Mouse (Mus musculus) hindbrain, embryonic 14.5 days (tissue): ENCODE data around the gene Zfp763. TPM values are rescaled to one million over a fixed set of nuclear protein-coding genes. Genes with fewer than 3 reads are reported as not detected.
"Not testable (repeated sequence)": the region's sequence is repeated elsewhere in the genome, so short reads cannot be mapped to it uniquely, and the experiment has no call there.

ENCODE experiments used
- ATAC-seq: fragments of 200-750 bp; cut with Nextera tagmentation; 2 replicates; pipeline ENCODE4 v1.8.0; 2017; ENCODE audit warnings: moderate number of reproducible peaks, mild to moderate bottlenecking, moderate TSS enrichment, moderate library complexity; ENCODE audit not compliant: low FRiP score
- DNase-seq: peaks from one replicate; pipeline ENCODE4 v3.0.0-alpha.2; 2015; ENCODE audit warnings: low spot score
- H3K27ac ChIP-seq: fragments of 300-500 bp; sonication (generic); 2 replicates; pipeline ENCODE4 v1.5.1; 2014; ENCODE audit warnings: mild to moderate bottlenecking, moderate library complexity
- H3K27me3 ChIP-seq: fragments of 300-500 bp; sonication (generic); 2 replicates; pipeline ENCODE4 v1.6.1; 2014; ENCODE audit warnings: mild to moderate bottlenecking, low read length, mixed read lengths; ENCODE audit not compliant: control insufficient read depth, insufficient read depth
- H3K36me3 ChIP-seq: fragments of 300-500 bp; sonication (generic); replicated peaks from 2 replicates; pipeline ENCODE4 v1.6.1; 2014; ENCODE audit not compliant: control insufficient read depth, insufficient read depth
- H3K4me1 ChIP-seq: fragments of 300-500 bp; sonication (generic); replicated peaks from 2 replicates; pipeline ENCODE4 v1.6.1; 2014; ENCODE audit warnings: antibody characterized with exemption, low read length, mixed read lengths; ENCODE audit not compliant: control insufficient read depth, insufficient read depth
- H3K4me2 ChIP-seq: fragments of 300-500 bp; sonication (generic); replicated peaks from 2 replicates; pipeline ENCODE4 v1.6.1; 2014; ENCODE audit warnings: mild to moderate bottlenecking, moderate library complexity
- H3K4me3 ChIP-seq: fragments of 300-500 bp; sonication (generic); replicated peaks from 2 replicates; pipeline ENCODE4 v1.5.1; 2014; ENCODE audit warnings: mild to moderate bottlenecking, low read length
- H3K9ac ChIP-seq: fragments of 300-500 bp; sonication (generic); 2 replicates; pipeline ENCODE4 v1.6.1; 2014
- H3K9me3 ChIP-seq: fragments of 300-500 bp; sonication (generic); 2 replicates; pipeline ENCODE4 v1.6.1; 2016; ENCODE audit warnings: low read length; ENCODE audit not compliant: control insufficient read depth
- WGBS: fragments of 180-500 bp; shearing (Covaris S2); extraction: QIAGEN DNeasy Blood & Tissue Kit; methylation state at CpG from one replicate; pipeline ENCODE4 v1.1.7; 2014; 5-methylcytosine and 5-hydroxymethylcytosine counted together
- polyA plus RNA-seq: library from polyadenylated mRNA; unstranded; fragments of >200 nt; fragmentation: Nextera tagmentation; extraction: Ambion mirVana; gene quantifications from 2 replicates; pipeline ENCODE4 v1.2.1, GENCODE M21; 2014

Gene Zfp763
- polyA plus RNA-seq: 29.1 and 31.2 TPM in 2 replicates

GRCm38 (mm10) chr17:33032900-33033891 is at the start of gene Zfp763:
TSS of gene Zfp763 (minus strand) at chr17:33033402.
- Histone ChIP-seq H3K27ac (peak within 1 kb of the TSS; percentile 89), H3K9me3 (no peaks in the 10 kb centered on the region), H3K9ac (peak within 1 kb of the TSS; percentile 88), H3K36me3 (no peaks in the 10 kb centered on the region), H3K4me1 (peaks cover 6% of the 10 kb centered on the region; the same call in 1 of the 2 replicates), H3K27me3 (no peaks in the 10 kb centered on the region), H3K4me2 (peak within 1 kb of the TSS; percentile 67), H3K4me3 (peak within 1 kb of the TSS; percentile 89)
- DNase-seq: peak; percentile 86
- ATAC-seq: peak; percentile 99
- 3% methylated on average over 27 of the region's 27 CpGs for WGBS

- H3K9ac ChIP-seq: no peak within 1 kb of the TSS
- no peak for DNase-seq
- H3K36me3 ChIP-seq: no peaks in the 10 kb centered on the region
- H3K4me3 ChIP-seq: no peak within 1 kb of the TSS
- H3K9me3 ChIP-seq: no peaks in the 10 kb centered on the region
- H3K27me3 ChIP-seq: no peaks in the 10 kb centered on the region
- WGBS: 47% methylated on average over 1 of the region's 1 CpGs
- H3K4me1 ChIP-seq: no peaks in the 10 kb centered on the region
- no peak within 1 kb of the TSS for H3K4me2 ChIP-seq
- no peak within 1 kb of the TSS for H3K27ac ChIP-seq
- no peak for ATAC-seq
These were observed 34.8 kb upstream of the Zfp763 start, which contains the start of gene 4921501E09Rik for GRCm38 (mm10) chr17:33067958-33068357. TSS of gene 4921501E09Rik (minus strand) at chr17:33068058.

- Histone ChIP-seq H3K4me2 (no peak overlapping the region), H3K36me3 (no peaks in the 10 kb centered on the region), H3K4me1 (no peaks in the 10 kb centered on the region), H3K27ac (no peak overlapping the region), H3K9ac (no peak overlapping the region), H3K9me3 (no peaks in the 10 kb centered on the region), H3K27me3 (no peaks in the 10 kb centered on the region), H3K4me3 (no peak overlapping the region)
- ATAC-seq (no peak), DNase-seq (no peak)
- WGBS: 4% methylated on average over 1 of the region's 1 CpGs
These were observed 29.8 kb upstream of the Zfp763 start for GRCm38 (mm10) chr17:33063001-33063400.

GRCm38 (mm10) chr17:33058791-33059190 is 25.6 kb upstream of the Zfp763 start:
- no peaks in the 10 kb centered on the region for H3K27me3 ChIP-seq
- no peaks in the 10 kb centered on the region for H3K4me1 ChIP-seq
- 14% methylated on average over 1 of the region's 1 CpGs for WGBS
- H3K9ac ChIP-seq: no peak overlapping the region
- DNase-seq (no peak), ATAC-seq (no peak)
- H3K4me3 ChIP-seq: no peak overlapping the region
- H3K36me3 ChIP-seq: no peaks in the 10 kb centered on the region
- H3K9me3 ChIP-seq: no peaks in the 10 kb centered on the region
- H3K4me2 ChIP-seq: no peak overlapping the region
- H3K27ac ChIP-seq: no peak overlapping the region

- H3K27ac ChIP-seq: no peak overlapping the region
- DNase-seq (no peak), ATAC-seq (no peak)
- H3K4me2 ChIP-seq: peak overlapping the region; percentile 67
- no peaks in the 10 kb centered on the region for H3K36me3 ChIP-seq
- peak overlapping the region; percentile 88 for H3K9ac ChIP-seq
- 10% methylated on average over 10 of the region's 10 CpGs for whole genome bisulfite sequencing
- H3K4me1 ChIP-seq: peaks cover 6% of the 10 kb centered on the region; the same call in 1 of the 2 replicates
- H3K27me3 ChIP-seq: no peaks in the 10 kb centered on the region
- H3K4me3 ChIP-seq: peak overlapping the region; percentile 89
- peaks cover 3% of the 10 kb centered on the region for H3K9me3 ChIP-seq
These were observed 826 bp downstream of the Zfp763 start for GRCm38 (mm10) chr17:33032376-33032775.

- H3K4me2 ChIP-seq, H3K4me3 ChIP-seq, ATAC-seq, H3K4me1 ChIP-seq, DNase-seq, H3K9ac ChIP-seq, H3K27me3 ChIP-seq, H3K27ac ChIP-seq: not testable (repeated sequence)
- peaks cover 70% of the 10 kb centered on the region for H3K36me3 ChIP-seq
- H3K9me3 ChIP-seq: peaks cover 87% of the 10 kb centered on the region
These were observed 12.8 kb downstream of the Zfp763 start for GRCm38 (mm10) chr17:33020434-33020833.

- Histone ChIP-seq H3K27ac (no peak overlapping the region), H3K4me3 (no peak overlapping the region), H3K4me1 (no peaks in the 10 kb centered on the region), H3K36me3 (peaks cover 27% of the 10 kb centered on the region), H3K9me3 (peaks cover 23% of the 10 kb centered on the region), H3K4me2 (no peak overlapping the region), H3K27me3 (no peaks in the 10 kb centered on the region), H3K9ac (no peak overlapping the region)
- no peak for DNase-seq
- WGBS: 48% methylated on average over 9 of the region's 9 CpGs
- no peak for ATAC-seq
These were observed 24.9 kb downstream of the Zfp763 start for GRCm38 (mm10) chr17:33008337-33008736.

GRCm38 (mm10) chr17:32998492-32998891 is 34.7 kb downstream of the Zfp763 start:
- Histone ChIP-seq H3K9ac (no peak overlapping the region), H3K27me3 (no peaks in the 10 kb centered on the region), H3K36me3 (peaks cover 56% of the 10 kb centered on the region), H3K27ac (no peak overlapping the region), H3K4me2 (no peak overlapping the region), H3K4me3 (no peak overlapping the region), H3K9me3 (peaks cover 24% of the 10 kb centered on the region), H3K4me1 (peaks cover 9% of the 10 kb centered on the region)
- WGBS: 97% methylated on average over 2 of the region's 2 CpGs
- DNase-seq: no peak
- no peak for ATAC-seq

GRCm38 (mm10) chr17:32992699-32993474 is 40.3 kb downstream of the Zfp763 start, which contains the start of gene Zfp952:
TSS of gene Zfp952 (plus strand) at chr17:32993129.
- 0 out of 2 replicates have a peak, but pooled peaks cover 4% of the 10 kb centered on the region for H3K9me3 ChIP-seq
- peaks cover 9% of the 10 kb centered on the region for H3K4me1 ChIP-seq
- peak; percentile 98 for ATAC-seq
- WGBS: 2% methylated on average over 21 of the region's 21 CpGs
- peak within 1 kb of the TSS; percentile 65 for H3K4me3 ChIP-seq
- H3K27ac ChIP-seq: peak within 1 kb of the TSS; percentile 68
- H3K36me3 ChIP-seq: peaks cover 30% of the 10 kb centered on the region
- H3K9ac ChIP-seq: peak within 1 kb of the TSS; percentile 65
- H3K4me2 ChIP-seq: peak within 1 kb of the TSS; percentile 76
- H3K27me3 ChIP-seq: no peaks in the 10 kb centered on the region
- DNase-seq: peak; percentile 92
